Mouse (Mus musculus) myocyte (in vitro differentiated cells): ENCODE results near the gene AI182371. TPM values are rescaled to one million over a fixed set of nuclear protein-coding genes. Genes with fewer than 3 reads are reported as not detected.

Source experiments
- H3K27me3 ChIP-seq: one replicate; pipeline ENCODE4 v1.6.1; 2011; ENCODE audit not compliant: control insufficient read depth, insufficient read depth, insufficient read length
- H3K36me3 ChIP-seq: one replicate; pipeline ENCODE4 v1.6.1; 2011; ENCODE audit not compliant: control insufficient read depth, insufficient read depth
- H3K4me2 ChIP-seq: one replicate; pipeline ENCODE4 v1.6.1; 2011; ENCODE audit warnings: low read depth, control low read depth
- H3K4me3 ChIP-seq: one replicate; pipeline ENCODE4 v1.5.1; 2011; ENCODE audit warnings: mild to moderate bottlenecking, control low read depth, moderate library complexity
- H3K79me2 ChIP-seq: one replicate; pipeline ENCODE4 v1.6.1; 2011; ENCODE audit not compliant: control insufficient read depth, insufficient read depth
- H3ac ChIP-seq: one replicate; pipeline ENCODE4 v1.6.1; 2011; ENCODE audit not compliant: control insufficient read depth, insufficient read length
- CEBPB ChIP-seq: IDR thresholded peaks from 2 replicates; pipeline ENCODE4 v1.6.1; 2011; ENCODE audit warnings: mild to moderate bottlenecking, moderate library complexity; ENCODE audit not compliant: poor library complexity, insufficient read depth, severe bottlenecking
- E2F4 ChIP-seq: IDR thresholded peaks from one replicate; pipeline ENCODE4 v1.6.1; 2011; ENCODE audit warnings: mild to moderate bottlenecking, control low read depth, moderate library complexity; ENCODE audit not compliant: insufficient read depth
- MAX ChIP-seq: IDR thresholded peaks from one replicate; pipeline ENCODE4 v1.6.1; 2011; ENCODE audit warnings: low read depth, mild to moderate bottlenecking, control low read depth
- MYOD1 ChIP-seq, 3 experiments: IDR thresholded peaks; one replicate each; pipeline ENCODE4 v1.6.1; 2011; ENCODE audit warnings: control low read depth in 2 of 3, low read depth in 2 of 3, mild to moderate bottlenecking in 2 of 3, moderate library complexity in 1 of 3; ENCODE audit not compliant: insufficient read length in 2 of 3, control insufficient read depth in 1 of 3
- MYOG ChIP-seq, 3 experiments: IDR thresholded peaks; one replicate each; pipeline ENCODE4 v1.6.1; 2011; ENCODE audit warnings: control low read depth in 2 of 3, low read depth in 2 of 3, mild to moderate bottlenecking in 2 of 3; ENCODE audit not compliant: insufficient read length in 2 of 3, control insufficient read depth in 1 of 3, insufficient read depth in 1 of 3
- POLR2A ChIP-seq: IDR thresholded peaks from one replicate; pipeline ENCODE4 v1.6.1; 2011; ENCODE audit warnings: low read depth, mild to moderate bottlenecking, control low read depth, moderate library complexity; ENCODE audit not compliant: insufficient read length
- POLR2AphosphoS2 ChIP-seq: IDR thresholded peaks from one replicate; pipeline ENCODE4 v1.6.1; 2011; ENCODE audit warnings: low read depth, control low read depth; ENCODE audit not compliant: insufficient read length
- REST ChIP-seq: IDR thresholded peaks from one replicate; pipeline ENCODE4 v1.6.1; 2011; ENCODE audit warnings: mild to moderate bottlenecking, control low read depth, moderate library complexity; ENCODE audit not compliant: insufficient read depth, insufficient read length
- SRF ChIP-seq: IDR thresholded peaks from one replicate; pipeline ENCODE4 v1.6.1; 2011; ENCODE audit warnings: low read depth; ENCODE audit not compliant: control insufficient read depth, insufficient read length
- TCF12 ChIP-seq: IDR thresholded peaks from one replicate; pipeline ENCODE4 v1.6.1; 2011; ENCODE audit warnings: mild to moderate bottlenecking, control low read depth; ENCODE audit not compliant: poor library complexity, insufficient read depth, severe bottlenecking
- TCF3 ChIP-seq: IDR thresholded peaks from one replicate; pipeline ENCODE4 v1.6.1; 2011; ENCODE audit warnings: low read depth, control low read depth; ENCODE audit not compliant: insufficient read length
- USF1 ChIP-seq: IDR thresholded peaks from one replicate; pipeline ENCODE4 v1.6.1; 2011; ENCODE audit warnings: low read depth, mild to moderate bottlenecking, control low read depth, moderate library complexity
- polyA plus RNA-seq: library from polyadenylated mRNA; unstranded; fragments of >200 nt; fragmentation: generic; extraction: Trizol; gene quantifications from one replicate; pipeline ENCODE4 v1.2.1, GENCODE M21; 2012; ENCODE audit warnings: missing spikeins

Gene AI182371
- polyA plus RNA-seq, 1 experiment = 0.05 TPM

GRCm38 (mm10) chr2:35104843-35105242, 3.5 kb upstream of the AI182371 start:
- H3K36me3 ChIP-seq = no peaks in the 10 kb centered on the region
- H3K27me3 ChIP-seq = peaks cover 14% of the 10 kb centered on the region
- H3K4me2 ChIP-seq = no peak overlapping the region
- no peak overlapping the region for H3K4me3 ChIP-seq
- no peak overlapping the region for H3ac ChIP-seq
- TF ChIP-seq E2F4 (no peak), POLR2A (no peak), MYOG (IDR thresholded peaks at IDR 0.05; ENCODE audit: control insufficient read depth in 1 of 3, insufficient read depth in 1 of 3, insufficient read length in 2 of 3, low read depth in 2 of 3) (no peak), REST (no peak)
- H3K79me2 ChIP-seq = no peaks in the 10 kb centered on the region

- peaks cover 14% of the 10 kb centered on the region for H3K27me3 ChIP-seq
- H3K36me3 ChIP-seq = no peaks in the 10 kb centered on the region
- no peak overlapping the region for H3K4me3 ChIP-seq
- no peak overlapping the region for H3ac ChIP-seq
- H3K4me2 ChIP-seq = no peak overlapping the region
- TF ChIP-seq SRF (no peak), E2F4 (no peak), REST (no peak), MYOG (IDR thresholded peaks at IDR 0.05; ENCODE audit: control insufficient read depth in 1 of 3, insufficient read depth in 1 of 3, insufficient read length in 2 of 3, low read depth in 2 of 3) (no peak), USF1 (no peak)
- no peaks in the 10 kb centered on the region for H3K79me2 ChIP-seq
These were observed 2.2 kb upstream of the AI182371 start for GRCm38 (mm10) chr2:35103558-35103957.

GRCm38 (mm10) chr2:35102777-35103176, 1.4 kb upstream of the AI182371 start:
- H3ac ChIP-seq = no peak overlapping the region
- no peak for TF ChIP-seq CEBPB
- TF ChIP-seq TCF12 = no peak
- no peak for TF ChIP-seq USF1
- no peak for TF ChIP-seq POLR2A
- TF ChIP-seq TCF3 = no peak
- TF ChIP-seq SRF = no peak
- no peak for TF ChIP-seq MAX
- no peak for TF ChIP-seq MYOG (IDR thresholded peaks at IDR 0.05; ENCODE audit: control insufficient read depth in 1 of 3, insufficient read depth in 1 of 3, insufficient read length in 2 of 3, low read depth in 2 of 3)
- no peak for TF ChIP-seq E2F4
- TF ChIP-seq REST = no peak
- TF ChIP-seq MYOD1 (IDR thresholded peaks at IDR 0.05; ENCODE audit: control insufficient read depth in 1 of 3, insufficient read length in 2 of 3, low read depth in 2 of 3) = no peak
- no peak for TF ChIP-seq POLR2AphosphoS2
- H3K4me2 ChIP-seq = no peak overlapping the region
- H3K79me2 ChIP-seq = no peaks in the 10 kb centered on the region
- no peak overlapping the region for H3K4me3 ChIP-seq
- H3K36me3 ChIP-seq = no peaks in the 10 kb centered on the region
- H3K27me3 ChIP-seq = peaks cover 14% of the 10 kb centered on the region

GRCm38 (mm10) chr2:35100529-35100928, 814 bp downstream of the AI182371 start:
- H3ac ChIP-seq = no peak overlapping the region
- H3K4me3 ChIP-seq = no peak overlapping the region
- no peaks in the 10 kb centered on the region for H3K36me3 ChIP-seq
- no peaks in the 10 kb centered on the region for H3K79me2 ChIP-seq
- TF ChIP-seq CEBPB (no peak), E2F4 (no peak), USF1 (no peak), MYOD1 (IDR thresholded peaks at IDR 0.05; ENCODE audit: control insufficient read depth in 1 of 3, insufficient read length in 2 of 3, low read depth in 2 of 3) (no peak), MYOG (IDR thresholded peaks at IDR 0.05; ENCODE audit: control insufficient read depth in 1 of 3, insufficient read depth in 1 of 3, insufficient read length in 2 of 3, low read depth in 2 of 3) (no peak), TCF12 (no peak), REST (no peak), POLR2A (no peak), MAX (no peak), TCF3 (no peak), SRF (no peak), POLR2AphosphoS2 (no peak)
- H3K4me2 ChIP-seq = no peak overlapping the region
- peaks cover 14% of the 10 kb centered on the region for H3K27me3 ChIP-seq

- no peak for TF ChIP-seq MYOG (IDR thresholded peaks at IDR 0.05; ENCODE audit: control insufficient read depth in 1 of 3, insufficient read depth in 1 of 3, insufficient read length in 2 of 3, low read depth in 2 of 3)
- no peak for TF ChIP-seq SRF
- no peak for TF ChIP-seq TCF3
- no peak for TF ChIP-seq POLR2AphosphoS2
- no peak for TF ChIP-seq MAX
- no peak for TF ChIP-seq REST
- no peak for TF ChIP-seq USF1
- no peak for TF ChIP-seq POLR2A
- no peak for TF ChIP-seq TCF12
- no peak for TF ChIP-seq E2F4
- no peak for TF ChIP-seq CEBPB
- TF ChIP-seq MYOD1 (IDR thresholded peaks at IDR 0.05; ENCODE audit: control insufficient read depth in 1 of 3, insufficient read length in 2 of 3, low read depth in 2 of 3) = no peak
- no peak overlapping the region for H3ac ChIP-seq
- no peak overlapping the region for H3K4me3 ChIP-seq
These were observed 13.9 kb downstream of the AI182371 start for GRCm38 (mm10) chr2:35087418-35087817.

More at GRCm38 (mm10) chr2:35087418-35087817, 13.9 kb downstream of the AI182371 start:
- H3K27me3 ChIP-seq = peaks cover 22% of the 10 kb centered on the region
- no peaks in the 10 kb centered on the region for H3K36me3 ChIP-seq
- H3K79me2 ChIP-seq = no peaks in the 10 kb centered on the region
- no peak overlapping the region for H3K4me2 ChIP-seq
